Mouse (Mus musculus) CH12.LX (cell line): ENCODE measurements around the gene Rnf5. TPM values are rescaled to one million over a fixed set of nuclear protein-coding genes. Genes with fewer than 3 reads are reported as not detected.
A peak's percentile ranks its signal among the peaks of the same experiment; 100 is the strongest.

Experiments
- DNase-seq: peaks from one replicate; pipeline ENCODE4 v3.0.0-alpha.2; 2013; ENCODE audit errors: extremely low read depth
- H3K27ac ChIP-seq: 2 replicates; pipeline ENCODE4 v1.5.1; 2012; ENCODE audit warnings: low read depth, mild to moderate bottlenecking, control low read depth, moderate library complexity; ENCODE audit not compliant: insufficient read depth
- H3K27me3 ChIP-seq: replicated peaks from 2 replicates; pipeline ENCODE3; 2012; ENCODE audit warnings: inconsistent platforms
- H3K36me3 ChIP-seq, 2 experiments: replicated peaks in 1 of 2; 2 replicates each; pipeline versions ENCODE3 to v1.6.1; 2012; ENCODE audit warnings: inconsistent platforms in 1 of 2, low read length in 1 of 2, mild to moderate bottlenecking in 1 of 2, mixed read lengths in 1 of 2, moderate library complexity in 1 of 2; ENCODE audit not compliant: control insufficient read depth in 1 of 2, insufficient read depth in 1 of 2
- H3K4me1 ChIP-seq, 2 experiments: 2 replicates each; pipeline ENCODE4 v1.6.1; 2012; ENCODE audit warnings: inconsistent platforms in 1 of 2, moderate library complexity in 1 of 2; ENCODE audit not compliant: insufficient read depth in 2 of 2, control insufficient read depth in 1 of 2
- H3K4me2 ChIP-seq: 2 replicates; pipeline ENCODE4 v1.6.1; 2012; ENCODE audit warnings: low read depth, mild to moderate bottlenecking, control low read depth; ENCODE audit not compliant: poor library complexity, insufficient read depth, severe bottlenecking
- H3K4me3 ChIP-seq, 3 experiments: fragments of 150-350 bp in 1 of 3; sonication (generic) in 1 of 3; replicated peaks in 1 of 3; 2 replicates each; pipeline versions ENCODE3 to v1.5.1; 2011 to 2012; ENCODE audit warnings: low read depth in 2 of 3, low read length in 2 of 3, mild to moderate bottlenecking in 2 of 3, moderate library complexity in 2 of 3, control low read depth in 1 of 3, improper control_type of control experiment in 1 of 3, inconsistent platforms in 1 of 3, mixed read lengths in 1 of 3; ENCODE audit not compliant: poor library complexity in 1 of 3
- H3K79me2 ChIP-seq: replicated peaks from 2 replicates; pipeline ENCODE4 v1.6.1; 2012; ENCODE audit warnings: mild to moderate bottlenecking, moderate library complexity; ENCODE audit not compliant: control insufficient read depth, poor library complexity, insufficient read depth, severe bottlenecking; ENCODE audit errors: extremely low read depth
- H3K9ac ChIP-seq: 2 replicates; pipeline ENCODE4 v1.6.1; 2012; ENCODE audit warnings: low read depth, mild to moderate bottlenecking, control low read depth, moderate library complexity; ENCODE audit not compliant: insufficient read depth
- H3K9me3 ChIP-seq: replicated peaks from 2 replicates; pipeline ENCODE3; 2012; ENCODE audit warnings: low read length, inconsistent platforms, mixed read lengths
- CHD2 ChIP-seq: IDR thresholded peaks from 2 replicates; pipeline ENCODE4 v1.6.1; 2011; ENCODE audit warnings: low read length, improper control_type of control experiment
- CTCF ChIP-seq, 2 experiments: IDR thresholded peaks in 1 of 2; conservative IDR thresholded peaks in 1 of 2; 2 replicates each; pipeline ENCODE4 v1.5.1; 2011 to 2012; ENCODE audit warnings: low read depth in 2 of 2, low read length in 2 of 2, improper control_type of control experiment in 1 of 2, inconsistent platforms in 1 of 2, mild to moderate bottlenecking in 1 of 2, moderate library complexity in 1 of 2
- ELF1 ChIP-seq: IDR thresholded peaks from 2 replicates; pipeline ENCODE4 v1.6.1; 2014; ENCODE audit warnings: low read depth, mild to moderate bottlenecking, inconsistent platforms, low read length, improper control_type of control experiment
- EP300 ChIP-seq: IDR thresholded peaks from 2 replicates; pipeline ENCODE4 v1.6.1; 2011; ENCODE audit warnings: low read length, improper control_type of control experiment
- ETS1 ChIP-seq: conservative IDR thresholded peaks from 2 replicates; pipeline ENCODE4 v1.6.1; 2012; ENCODE audit warnings: low read depth, mild to moderate bottlenecking, inconsistent platforms, low read length, improper control_type of control experiment, moderate library complexity
- GABPA ChIP-seq: IDR thresholded peaks from 2 replicates; pipeline ENCODE4 v1.6.1; 2012; ENCODE audit warnings: low read depth, low read length, improper control_type of control experiment, inconsistent platforms; ENCODE audit not compliant: insufficient replicate concordance
- JUND ChIP-seq: conservative IDR thresholded peaks from 2 replicates; pipeline ENCODE4 v1.6.1; 2011; ENCODE audit warnings: low read depth, low read length, improper control_type of control experiment
- KAT2A ChIP-seq: IDR thresholded peaks from 2 replicates; pipeline ENCODE4 v1.6.1; 2012; ENCODE audit warnings: low read length, improper control_type of control experiment, inconsistent platforms; ENCODE audit not compliant: insufficient replicate concordance
- MAFK ChIP-seq: IDR thresholded peaks from 2 replicates; pipeline ENCODE4 v1.6.1; 2011; ENCODE audit warnings: low read length, improper control_type of control experiment; ENCODE audit not compliant: insufficient replicate concordance
- MAX ChIP-seq: IDR thresholded peaks from 2 replicates; pipeline ENCODE4 v1.6.1; 2011; ENCODE audit warnings: low read length, improper control_type of control experiment
- MAZ ChIP-seq: IDR thresholded peaks from 2 replicates; pipeline ENCODE4 v1.6.1; 2012; ENCODE audit warnings: low read depth, mild to moderate bottlenecking, inconsistent platforms, low read length, improper control_type of control experiment, moderate library complexity
- MEF2A ChIP-seq: IDR thresholded peaks from 2 replicates; pipeline ENCODE4 v1.6.1; 2014; ENCODE audit warnings: low read depth, mild to moderate bottlenecking, inconsistent platforms, low read length, improper control_type of control experiment, borderline replicate concordance
- MXI1 ChIP-seq: IDR thresholded peaks from 2 replicates; pipeline ENCODE4 v1.6.1; 2011; ENCODE audit warnings: mild to moderate bottlenecking, low read depth, low read length, improper control_type of control experiment
- MYC ChIP-seq: IDR thresholded peaks from 2 replicates; pipeline ENCODE4 v1.6.1; 2011; ENCODE audit warnings: low read depth, mild to moderate bottlenecking, improper control_type of control experiment, low read length
- NRF1 ChIP-seq: IDR thresholded peaks from 2 replicates; pipeline ENCODE4 v1.6.1; 2014; ENCODE audit warnings: low read depth, mild to moderate bottlenecking, inconsistent platforms, low read length, improper control_type of control experiment, moderate library complexity
- PAX5 ChIP-seq: IDR thresholded peaks from 2 replicates; pipeline ENCODE4 v1.6.1; 2012; ENCODE audit warnings: low read length, inconsistent platforms, mixed read lengths
- POLR2A ChIP-seq: IDR thresholded peaks from 2 replicates; pipeline ENCODE4 v1.6.1; 2011; ENCODE audit warnings: low read depth, mild to moderate bottlenecking, improper control_type of control experiment, low read length
- SIN3A ChIP-seq: IDR thresholded peaks from 2 replicates; pipeline ENCODE4 v1.6.1; 2012; ENCODE audit warnings: low read length, improper control_type of control experiment, inconsistent platforms
- TBP ChIP-seq: conservative IDR thresholded peaks from 2 replicates; pipeline ENCODE4 v1.6.1; 2011; ENCODE audit warnings: low read depth, low read length, improper control_type of control experiment
- USF1 ChIP-seq: IDR thresholded peaks from 2 replicates; pipeline ENCODE4 v1.6.1; 2014; ENCODE audit warnings: low read depth, mild to moderate bottlenecking, inconsistent platforms, low read length, improper control_type of control experiment
- ZKSCAN1 ChIP-seq: IDR thresholded peaks from 2 replicates; pipeline ENCODE4 v1.6.1; 2012; ENCODE audit warnings: low read depth, inconsistent platforms, low read length, improper control_type of control experiment, borderline replicate concordance
- ZMIZ1 ChIP-seq: IDR thresholded peaks from 2 replicates; pipeline ENCODE4 v1.6.1; 2012; ENCODE audit warnings: low read depth, mild to moderate bottlenecking, inconsistent platforms, low read length, improper control_type of control experiment
- ZNF384 ChIP-seq: IDR thresholded peaks from 2 replicates; pipeline ENCODE4 v1.6.1; 2012; ENCODE audit warnings: low read depth, low read length, improper control_type of control experiment, inconsistent platforms
- dilution Hi-C: fragments of 300-500 bp; cut with MboI; formaldehyde crosslinking; loops from 2 replicates; pipeline ENCODE4 v1.14.3; 2020; ENCODE audit warnings: low sequenced_read_pairs; ENCODE audit not compliant: extremely low pct_unique_long_range_greater_than_20kb, extremely low pct_ligation_motif_present
- in situ Hi-C: fragments of 300-500 bp; cut with MboI; formaldehyde crosslinking; loops from 3 replicates; pipeline ENCODE4 v1.14.3; 2019; ENCODE audit warnings: low sequenced_read_pairs, low pct_ligation_motif_present, low pct_unique_long_range_greater_than_20kb, mixed read lengths
- polyA plus RNA-seq: library from polyadenylated mRNA; unstranded; fragments of >175 nt; gene quantifications from 2 replicates; pipeline ENCODE4 v1.2.1, GENCODE M21; 2012; ENCODE audit warnings: low read depth; ENCODE audit not compliant: insufficient read length
- total RNA-seq, 2 experiments: library from RNA; depleted of rRNA; stranded (reverse); fragments of 300-350 nt in 1 of 2; fragments of >200 nt in 1 of 2; gene quantifications; 2 replicates each; pipeline ENCODE4 v1.2.3; 2012 to 2014

The Rnf5 gene
- total and polyA plus RNA-seq, 3 experiments: 8.4 to 35.1 (median 20.6) TPM

DNA sequence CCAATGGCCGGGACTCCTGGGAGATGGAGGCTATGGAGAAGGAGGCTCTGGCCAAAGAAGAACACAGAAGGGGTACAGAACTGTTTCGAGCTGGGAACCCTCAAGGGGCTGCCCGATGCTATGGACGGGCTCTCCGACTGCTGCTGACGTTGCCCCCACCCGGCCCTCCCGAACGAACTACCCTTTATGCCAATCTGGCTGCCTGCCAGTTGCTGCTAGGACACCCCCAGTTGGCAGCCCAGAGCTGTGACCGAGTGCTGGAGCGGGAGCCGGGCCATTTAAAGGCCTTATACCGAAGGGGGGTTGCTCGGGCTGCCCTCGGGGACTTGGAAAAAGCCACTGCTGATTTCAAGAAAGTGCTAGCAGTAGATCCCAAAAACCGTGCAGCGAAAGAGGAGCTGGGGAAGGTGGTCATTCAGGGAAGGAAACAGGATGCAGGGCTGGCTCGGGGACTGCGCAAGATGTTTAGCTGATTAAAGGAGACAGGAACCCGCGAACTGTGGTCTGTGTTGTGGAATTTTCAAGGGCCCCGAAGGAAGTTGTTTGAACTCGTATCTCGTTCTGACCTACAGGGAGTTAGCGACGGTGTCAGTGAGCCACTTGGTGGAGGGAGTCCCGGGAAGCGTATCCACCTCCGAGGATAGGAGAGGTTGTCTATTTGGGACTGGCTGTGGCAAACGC is 42.5 kb upstream of the Rnf5 start:
- peaks cover 28% of the 10 kb centered on the region for H3K27me3 ChIP-seq
- H3K9ac ChIP-seq: no peak overlapping the region
- H3K9me3 ChIP-seq: no peaks in the 10 kb centered on the region
- H3K4me3 ChIP-seq: no peak overlapping the region
- H3K4me1 ChIP-seq: peaks cover 16 to 48% of the 10 kb centered on the region in 2 experiments
- dilution Hi-C loops (no loop called here), in situ Hi-C loops (no loop called here)
- no peak for TF ChIP-seq CHD2
- TF ChIP-seq MAX: no peak
- TF ChIP-seq TBP: no peak
- no peak for TF ChIP-seq MXI1
- no peak for TF ChIP-seq NRF1
- no peak for TF ChIP-seq ETS1
- TF ChIP-seq ZKSCAN1: no peak
- no peak for TF ChIP-seq POLR2A
- TF ChIP-seq SIN3A: no peak
- no peak for TF ChIP-seq MAZ
- TF ChIP-seq JUND: no peak
- TF ChIP-seq GABPA: no peak
- H3K36me3 ChIP-seq: peaks cover 15 to 36% of the 10 kb centered on the region in 2 experiments
- H3K27ac ChIP-seq: no peak overlapping the region
- H3K79me2 ChIP-seq: no peaks in the 10 kb centered on the region; the same call in 1 of the 2 replicates
- no peak for DNase-seq
- H3K4me2 ChIP-seq: no peak overlapping the region

- Histone ChIP-seq H3K27ac (no peak overlapping the region), H3K4me2 (peak overlapping the region; percentile 86), H3K4me3 (peak overlapping the region; percentile 65 to 80 (median 76)), H3K79me2 (no peaks in the 10 kb centered on the region; the same call in 1 of the 2 replicates), H3K27me3 (peaks cover 35% of the 10 kb centered on the region), H3K4me1 (peaks cover 16 to 54% of the 10 kb centered on the region in 2 experiments), H3K9ac (peak overlapping the region; percentile 94; the same call in 1 of the 2 replicates), H3K9me3 (no peaks in the 10 kb centered on the region), H3K36me3 (peaks cover 9 to 29% of the 10 kb centered on the region in 2 experiments)
- no peak for TF ChIP-seq CTCF (conservative IDR thresholded peaks at IDR 0.05 in 1 of 2, IDR thresholded peaks at IDR 0.05 in 1 of 2; ENCODE audit: low read depth in 2 of 2, low read length in 2 of 2)
- TF ChIP-seq MYC: no peak
- TF ChIP-seq EP300: no peak
- no peak for TF ChIP-seq ZKSCAN1
- TF ChIP-seq GABPA: no peak
- TF ChIP-seq ELF1: no peak
- no peak for TF ChIP-seq JUND
- TF ChIP-seq SIN3A: no peak
- TF ChIP-seq MAZ: no peak
- no peak for TF ChIP-seq MAFK
- TF ChIP-seq MAX: no peak
- TF ChIP-seq POLR2A: no peak
- TF ChIP-seq USF1: no peak
- TF ChIP-seq ZMIZ1: no peak
- TF ChIP-seq MEF2A: no peak
- no peak for TF ChIP-seq CHD2
- no peak for TF ChIP-seq MXI1
- no peak for TF ChIP-seq ZNF384
- TF ChIP-seq PAX5: no peak
- no peak for TF ChIP-seq KAT2A
- dilution Hi-C loops: no loop called here
- no peak for DNase-seq
- in situ Hi-C loops: no loop called here
Measured at GRCm38 (mm10) chr17:34645256-34645829, 41.9 kb upstream of the Rnf5 start.
